Comparison of ENCODE assay signal across 15 mouse cellular contexts in genomic region chr12:107808158-107808715, GRCm38 (mm10).
DNase-seq lines count a peak whose midpoint lies in the region; ATAC-seq and TF ChIP-seq lines count a peak whose summit lies in the region.
"Had no signal": no experiment of that assay in that cellular context is flagged by ENCODE, and none has a peak within 500 bp of the region (broad histone marks: within the 10 kb centered on the region; RNA-seq: fewer than 3 reads in every experiment).

No protein-coding gene starts in this region.

- no peak overlapping the region for H3K4me2 ChIP-seq in midbrain, embryonic 13.5 days (replicated peaks)
- no peak overlapping the region for H3K4me2 ChIP-seq in midbrain, postnatal 0 days (ENCODE audit: low read depth, low read length, poor library complexity, severe bottlenecking)
- no peak overlapping the region for H3K4me2 ChIP-seq in liver, postnatal 0 days (ENCODE audit: low read depth, low read length)

- no peak for TF ChIP-seq CTCF in midbrain, postnatal 0 days (IDR thresholded peaks at IDR 0.05)
- TF ChIP-seq CTCF in liver, postnatal 0 days (IDR thresholded peaks at IDR 0.05; ENCODE audit: low read depth): no peak

- 0 out of 2 replicates have a peak, but pooled peaks have one; percentile 6 for ATAC-seq in midbrain, embryonic 13.5 days
- no peak for ATAC-seq in midbrain, postnatal 0 days (ENCODE audit: low FRiP score)
- ATAC-seq in liver, postnatal 0 days: no peak

- 66% methylated on average over 9 of the region's 9 CpGs for WGBS in midbrain, embryonic 13.5 days
- 70% methylated on average over 9 of the region's 9 CpGs for WGBS in midbrain, postnatal 0 days
- WGBS in liver, postnatal 0 days (ENCODE audit: insufficient replicate concordance): 49% methylated on average over 9 of the region's 9 CpGs

- no peak overlapping the region for H3K4me3 ChIP-seq in midbrain, embryonic 13.5 days (replicated peaks)
- H3K4me3 ChIP-seq in midbrain, postnatal 0 days (ENCODE audit: low read depth, low read length): no peak overlapping the region
- H3K4me3 ChIP-seq in liver, postnatal 0 days (ENCODE audit: low read depth, low read length): no peak overlapping the region
- H3K4me3 ChIP-seq: intestine, embryonic 15.5 days; left cerebral cortex, adult 2 months had no signal

- H3K36me3 ChIP-seq in midbrain, embryonic 13.5 days: no peaks in the 10 kb centered on the region
- no peaks in the 10 kb centered on the region for H3K36me3 ChIP-seq in midbrain, postnatal 0 days (ENCODE audit: insufficient read depth, low read length)
- no peaks in the 10 kb centered on the region for H3K36me3 ChIP-seq in liver, postnatal 0 days (replicated peaks; ENCODE audit: insufficient read depth, low read length)
- H3K36me3 ChIP-seq: intestine, embryonic 15.5 days had no signal

- intact Hi-C loops in gastrocnemius, postnatal 14 days (cut with DNase I; ENCODE audit: low total_unique reads): no loop called here

- H3K27me3 ChIP-seq in midbrain, embryonic 13.5 days: 0 out of 2 replicates have a peak, but pooled peaks cover 2% of the 10 kb centered on the region
- no peaks in the 10 kb centered on the region for H3K27me3 ChIP-seq in midbrain, postnatal 0 days (ENCODE audit: insufficient read depth, low read length)
- no peaks in the 10 kb centered on the region for H3K27me3 ChIP-seq in liver, postnatal 0 days (ENCODE audit: insufficient read depth, low read length)
- H3K27me3 ChIP-seq: intestine, embryonic 15.5 days had no signal

- H3K9ac ChIP-seq in midbrain, embryonic 13.5 days (replicated peaks): no peak overlapping the region
- H3K9ac ChIP-seq in midbrain, postnatal 0 days (replicated peaks; ENCODE audit: low read length, poor library complexity, severe bottlenecking): no peak overlapping the region
- H3K9ac ChIP-seq in liver, postnatal 0 days (replicated peaks): no peak overlapping the region
- H3K9ac ChIP-seq: intestine, embryonic 15.5 days had no signal

- peaks cover 12% of the 10 kb centered on the region for H3K4me1 ChIP-seq in midbrain, embryonic 13.5 days (replicated peaks)
- H3K4me1 ChIP-seq in midbrain, postnatal 0 days (ENCODE audit: insufficient read depth, low read length): no peaks in the 10 kb centered on the region
- no peaks in the 10 kb centered on the region for H3K4me1 ChIP-seq in liver, postnatal 0 days (ENCODE audit: insufficient read depth)

- TF ChIP-seq EP300 in liver, postnatal 0 days (IDR thresholded peaks at IDR 0.05; ENCODE audit: low read depth): no peak

- peak; percentile 44 for DNase-seq in embryo, embryonic 10.5 days (ENCODE audit: low spot score)
- DNase-seq in embryo, embryonic 11 days: no peak
- DNase-seq in midbrain, postnatal 0 days (ENCODE audit: low spot score): no peak
- peak; percentile 15 for DNase-seq in gastrocnemius, postnatal 14 days
- DNase-seq in liver, postnatal 0 days: no peak
- DNase-seq in adrenal gland, postnatal 25 days: no peak
- DNase-seq in adrenal gland, adult 18-20 months (ENCODE audit: low spot score in 2 of 2): no peak
- DNase-seq: B cell, adult 2 months; kidney, postnatal 14 days; lung, adult 18-20 months; right cerebral cortex, adult 18-20 months; thymus, postnatal 25 days had no signal

- no peaks in the 10 kb centered on the region for H3K9me3 ChIP-seq in midbrain, embryonic 13.5 days
- H3K9me3 ChIP-seq in midbrain, postnatal 0 days (ENCODE audit: low read length): no peaks in the 10 kb centered on the region
- H3K9me3 ChIP-seq in liver, postnatal 0 days (ENCODE audit: low read length): no peaks in the 10 kb centered on the region
- H3K9me3 ChIP-seq: intestine, embryonic 15.5 days had no signal

- H3K27ac ChIP-seq in midbrain, embryonic 13.5 days: no peak overlapping the region
- no peak overlapping the region for H3K27ac ChIP-seq in midbrain, postnatal 0 days (ENCODE audit: low read depth, low read length)
- no peak overlapping the region for H3K27ac ChIP-seq in liver, postnatal 0 days (ENCODE audit: low read depth)
- H3K27ac ChIP-seq: intestine, embryonic 15.5 days; left cerebral cortex, adult 2 months had no signal

Comparison
In these comparisons a context has a peak if more than half of its experiments do, and no peak if none do; other contexts are left out.
1. DNase-seq: peak in embryo, embryonic 10.5 days (single experiment) and gastrocnemius, postnatal 14 days (single experiment); none in embryo, embryonic 11 days (single experiment), midbrain, postnatal 0 days (single experiment), liver, postnatal 0 days (single experiment), adrenal gland, postnatal 25 days (single experiment) and adrenal gland, adult 18-20 months (0 of 2).